ENCODE assay signal across 9 mouse cellular contexts in the genomic region with DNA sequence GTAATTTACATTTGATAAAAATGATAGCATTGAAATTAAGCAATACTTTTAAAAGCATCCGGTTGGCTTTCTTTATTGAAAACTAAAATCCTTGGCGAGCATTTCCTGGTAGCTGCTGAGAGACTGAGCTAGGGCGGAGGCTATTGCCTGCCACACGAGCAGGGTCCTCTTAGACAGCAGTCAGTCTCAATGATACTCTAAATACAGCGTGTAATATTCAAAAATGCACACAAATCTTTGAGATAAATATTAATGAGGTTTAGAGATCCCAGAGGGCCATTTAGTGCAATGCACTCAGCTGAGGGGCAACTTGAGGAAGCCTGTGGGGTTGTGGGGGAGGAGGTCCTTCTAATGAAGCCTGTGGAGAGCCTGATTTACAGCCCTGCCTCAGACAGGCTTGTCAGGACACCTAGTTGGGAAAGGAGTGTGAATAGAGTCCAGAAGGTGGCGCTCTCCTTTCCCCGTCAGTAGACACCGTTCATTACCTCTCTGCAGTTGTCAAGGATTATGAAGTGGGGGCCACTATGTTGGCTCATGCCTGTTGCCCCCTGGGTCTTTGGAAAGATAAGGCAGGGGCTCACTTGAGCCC. TPM values are rescaled to one million over a fixed set of nuclear protein-coding genes. Genes with fewer than 3 reads are reported as not detected.
DNase-seq lines count a peak whose midpoint lies in the region; ATAC-seq lines count a peak whose summit lies in the region.
"Had no signal": no experiment of that assay in that cellular context is flagged by ENCODE, and none has a peak within 500 bp of the region (broad histone marks: within the 10 kb centered on the region; RNA-seq: fewer than 3 reads in every experiment).

No protein-coding gene starts in this region.

- H3K36me3 ChIP-seq in forebrain, embryonic 13.5 days (ENCODE audit: poor library complexity, severe bottlenecking) = no peaks in the 10 kb centered on the region
- no peaks in the 10 kb centered on the region for H3K36me3 ChIP-seq in forebrain, embryonic 11.5 days (ENCODE audit: control insufficient read depth, insufficient read depth, low read length)
- no peaks in the 10 kb centered on the region for H3K36me3 ChIP-seq in heart, embryonic 12.5 days

- no peak overlapping the region for H3K9ac ChIP-seq in forebrain, embryonic 13.5 days
- H3K9ac ChIP-seq in forebrain, embryonic 11.5 days (ENCODE audit: low read length) = no peak overlapping the region
- no peak overlapping the region for H3K9ac ChIP-seq in heart, embryonic 12.5 days

- ATAC-seq in forebrain, embryonic 13.5 days = peak; percentile 44; the same call in 1 of the 2 replicates
- ATAC-seq in forebrain, embryonic 11.5 days (replicated peaks; ENCODE audit: low FRiP score) = no peak; the same call in 1 of the 2 replicates
- no peak for ATAC-seq in heart, embryonic 12.5 days (ENCODE audit: insufficient number of reproducible peaks, low FRiP score)

- no peaks in the 10 kb centered on the region for H3K9me3 ChIP-seq in forebrain, embryonic 13.5 days (replicated peaks)
- no peaks in the 10 kb centered on the region for H3K9me3 ChIP-seq in forebrain, embryonic 11.5 days (ENCODE audit: control insufficient read depth, low read length)
- H3K9me3 ChIP-seq in heart, embryonic 12.5 days (replicated peaks) = no peaks in the 10 kb centered on the region

- WGBS in forebrain, embryonic 13.5 days = 39% methylated on average over 8 of the region's 8 CpGs
- WGBS in forebrain, embryonic 11.5 days = 46% methylated on average over 8 of the region's 8 CpGs
- WGBS in heart, embryonic 12.5 days = 40% methylated on average over 8 of the region's 8 CpGs

- no peaks in the 10 kb centered on the region for H3K27me3 ChIP-seq in forebrain, embryonic 13.5 days
- no peaks in the 10 kb centered on the region for H3K27me3 ChIP-seq in forebrain, embryonic 11.5 days (ENCODE audit: control insufficient read depth, insufficient read depth, low read length)
- H3K27me3 ChIP-seq in heart, embryonic 12.5 days (replicated peaks) = peaks cover under 1% of the 10 kb centered on the region; the same call in 1 of the 2 replicates

- no peak overlapping the region for H3K4me3 ChIP-seq in forebrain, embryonic 13.5 days
- H3K4me3 ChIP-seq in forebrain, embryonic 11.5 days (ENCODE audit: low read depth, low read length) = no peak overlapping the region
- H3K4me3 ChIP-seq in heart, embryonic 12.5 days = no peak overlapping the region

- H3K27ac ChIP-seq in forebrain, embryonic 13.5 days = no peak overlapping the region
- H3K27ac ChIP-seq in forebrain, embryonic 11.5 days (ENCODE audit: low read depth, low read length) = no peak overlapping the region
- H3K27ac ChIP-seq in heart, embryonic 12.5 days (ENCODE audit: poor library complexity, severe bottlenecking) = no peak overlapping the region

- H3K4me1 ChIP-seq in forebrain, embryonic 13.5 days = 0 out of 2 replicates have a peak, but pooled peaks cover 7% of the 10 kb centered on the region
- H3K4me1 ChIP-seq in forebrain, embryonic 11.5 days (replicated peaks; ENCODE audit: control insufficient read depth, insufficient read depth, low read length) = no peaks in the 10 kb centered on the region
- H3K4me1 ChIP-seq in heart, embryonic 12.5 days (replicated peaks) = no peaks in the 10 kb centered on the region

- DNase-seq in forebrain, embryonic 11.5 days (ENCODE audit: low spot score) = no peak
- peak; percentile 41 for DNase-seq in thymus, postnatal 4 days
- no peak for DNase-seq in thymus, adult 18-20 months
- DNase-seq in induced T-regulatory cell, adult 2 months (ENCODE audit: low read depth) = peak; percentile 40
- no peak for DNase-seq in natural killer cell, adult 2 months (ENCODE audit: low spot score in 2 of 2)
- DNase-seq in right cerebral cortex, postnatal 4 days = no peak

- no peak overlapping the region for H3K4me2 ChIP-seq in forebrain, embryonic 13.5 days
- no peak overlapping the region for H3K4me2 ChIP-seq in forebrain, embryonic 11.5 days (ENCODE audit: low read depth, low read length, severe bottlenecking)
- H3K4me2 ChIP-seq in heart, embryonic 12.5 days = no peak overlapping the region

RNA-seq across cellular contexts. Expression of a gene that starts 6.6 kb away (rescaled TPM):
- polyA plus RNA-seq in forebrain, embryonic 13.5 days (2015; fragmentation: Nextera tagmentation; extraction: Ambion mirVana) = 0.56 and 0.72 TPM in 2 replicates
- polyA plus RNA-seq in forebrain, embryonic 11.5 days (2014; fragmentation: Nextera tagmentation; extraction: Ambion mirVana) = not detected in 2 replicates
- polyA plus RNA-seq in heart, embryonic 12.5 days (2016; fragmentation: Nextera tagmentation; extraction: Ambion mirVana) = not detected in 2 replicates
- polyA plus RNA-seq: stomach, embryonic 14.5 days had no signal

RNA-seq across cellular contexts. Expression of a gene that starts 7.5 kb away (rescaled TPM):
- polyA plus RNA-seq in forebrain, embryonic 13.5 days (2015; fragmentation: Nextera tagmentation; extraction: Ambion mirVana) = 43.4 and 44.8 TPM in 2 replicates
- polyA plus RNA-seq in forebrain, embryonic 11.5 days (2014; fragmentation: Nextera tagmentation; extraction: Ambion mirVana) = 15.5 and 16.8 TPM in 2 replicates
- 8.1 and 8.6 TPM in 2 replicates for polyA plus RNA-seq in heart, embryonic 12.5 days (2016; fragmentation: Nextera tagmentation; extraction: Ambion mirVana)

Comparison
In these comparisons a context has a peak if more than half of its experiments do, and no peak if none do; other contexts are left out.
1. DNase-seq: peak in thymus, postnatal 4 days (single experiment) and induced T-regulatory cell, adult 2 months (single experiment); none in forebrain, embryonic 11.5 days (single experiment), thymus, adult 18-20 months (0 of 2), natural killer cell, adult 2 months (0 of 2) and right cerebral cortex, postnatal 4 days (single experiment).